Comparison of ENCODE assay signal across 8 mouse cellular contexts in the genomic region with DNA sequence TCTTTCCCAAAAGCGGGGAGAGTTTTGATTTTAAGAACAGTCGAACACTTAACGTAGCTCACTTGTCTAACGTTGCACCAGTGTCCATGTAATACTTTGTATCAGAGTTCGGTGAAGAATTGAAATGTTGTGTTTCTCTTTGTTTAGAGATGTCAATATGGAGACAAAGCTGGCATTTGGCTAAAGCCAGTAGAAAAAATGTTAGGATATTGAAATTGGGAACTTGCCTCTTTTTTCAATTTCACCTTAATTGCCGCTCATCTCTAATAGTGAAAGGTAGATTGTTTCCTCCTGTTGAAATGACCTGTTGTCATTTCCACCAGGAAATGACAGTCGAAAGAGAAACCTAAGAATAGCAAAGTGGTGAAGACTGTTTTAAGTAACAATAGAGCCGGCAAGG. TPM values are rescaled to one million over a fixed set of nuclear protein-coding genes. Genes with fewer than 3 reads are reported as not detected.
DNase-seq lines count a peak whose midpoint lies in the region; ATAC-seq and TF ChIP-seq lines count a peak whose summit lies in the region.

No protein-coding gene starts in this region.

- no peak for ATAC-seq in heart, embryonic 13.5 days (ENCODE audit: extremely low read depth, insufficient number of reproducible peaks, low FRiP score, low TSS enrichment)

- H3K4me1 ChIP-seq in heart, embryonic 13.5 days = peaks cover 20% of the 10 kb centered on the region
- no peaks in the 10 kb centered on the region for H3K4me1 ChIP-seq in ES-Bruce4 (ENCODE audit: control insufficient read depth, insufficient read depth, low read length)
- H3K4me1 ChIP-seq in hindbrain, embryonic 10.5 days (replicated peaks) = peaks cover 22% of the 10 kb centered on the region

- no peak for TF ChIP-seq EP300 in ES-Bruce4 (IDR thresholded peaks at IDR 0.05; ENCODE audit: insufficient read depth, low read depth, low read length)

- no peak for DNase-seq in heart, postnatal 25 days (ENCODE audit: low spot score)
- DNase-seq in hindbrain, embryonic 10.5 days (ENCODE audit: low spot score) = no peak
- no peak for DNase-seq in adrenal gland, postnatal 25 days
- DNase-seq in embryo, embryonic 10 days (ENCODE audit: low spot score) = no peak
- no peak for DNase-seq in ovary, adult 18-20 months (ENCODE audit: low spot score)

- peak overlapping the region; percentile 60; the same call in 1 of the 2 replicates for H3K27ac ChIP-seq in heart, embryonic 13.5 days (replicated peaks)
- no peak overlapping the region for H3K27ac ChIP-seq in ES-Bruce4 (ENCODE audit: insufficient read depth, low read length)
- peak overlapping the region; percentile 92 for H3K27ac ChIP-seq in hindbrain, embryonic 10.5 days
- peak overlapping the region; percentile 72; the same call in 1 of the 2 replicates for H3K27ac ChIP-seq in macrophage

- H3K4me3 ChIP-seq in heart, embryonic 13.5 days = peak overlapping the region; percentile 66
- H3K4me3 ChIP-seq in ES-Bruce4 (ENCODE audit: low read depth, low read length) (no peak overlapping the region; the same call in 1 of the 2 replicates), macrophage (ENCODE audit: inconsistent target) (peak overlapping the region; percentile 96)
- H3K4me3 ChIP-seq in hindbrain, embryonic 10.5 days = peak overlapping the region; percentile 85

- no peaks in the 10 kb centered on the region for H3K27me3 ChIP-seq in heart, embryonic 13.5 days (replicated peaks)
- H3K27me3 ChIP-seq in ES-Bruce4 (ENCODE audit: control insufficient read depth, insufficient read depth, low read length, poor library complexity, severe bottlenecking) = no peaks in the 10 kb centered on the region
- no peaks in the 10 kb centered on the region for H3K27me3 ChIP-seq in hindbrain, embryonic 10.5 days (ENCODE audit: insufficient read depth, poor library complexity, severe bottlenecking)

- H3K79me2 ChIP-seq in macrophage (ENCODE audit: inconsistent target) = peaks cover 24% of the 10 kb centered on the region

- WGBS in heart, embryonic 13.5 days = 54% methylated on average over 8 of the region's 8 CpGs
- WGBS in hindbrain, embryonic 10.5 days = 75% methylated on average over 8 of the region's 8 CpGs
- WGBS in macrophage (ENCODE audit: missing documents) = 41% methylated on average over 7 of the region's 8 CpGs

- H3K36me3 ChIP-seq in heart, embryonic 13.5 days = peaks cover 61% of the 10 kb centered on the region
- H3K36me3 ChIP-seq in ES-Bruce4 (ENCODE audit: control insufficient read depth, insufficient read depth, low read length, poor library complexity, severe bottlenecking) = peaks cover 18% of the 10 kb centered on the region
- peaks cover 64% of the 10 kb centered on the region for H3K36me3 ChIP-seq in hindbrain, embryonic 10.5 days
- peaks cover 13% of the 10 kb centered on the region; the same call in 1 of the 2 replicates for H3K36me3 ChIP-seq in macrophage (ENCODE audit: inconsistent target)

- intact Hi-C loops in heart, postnatal 25 days (cut with DNase I) = no loop called here

- H3K9me3 ChIP-seq in heart, embryonic 13.5 days = no peaks in the 10 kb centered on the region
- no peaks in the 10 kb centered on the region for H3K9me3 ChIP-seq in ES-Bruce4 (replicated peaks; ENCODE audit: control insufficient read depth, insufficient read depth, low read length, poor library complexity, severe bottlenecking)
- H3K9me3 ChIP-seq in hindbrain, embryonic 10.5 days = no peaks in the 10 kb centered on the region

- TF ChIP-seq CTCF in ES-Bruce4 (IDR thresholded peaks at IDR 0.05; ENCODE audit: low read depth, low read length) = no peak

- peak overlapping the region; percentile 90 for H3K4me2 ChIP-seq in heart, embryonic 13.5 days

- peak overlapping the region; percentile 84 for H3K9ac ChIP-seq in heart, embryonic 13.5 days
- peak overlapping the region; percentile 72 for H3K9ac ChIP-seq in ES-Bruce4 (ENCODE audit: low read depth, poor library complexity, severe bottlenecking)

- TF ChIP-seq POLR2A in ES-Bruce4 (IDR thresholded peaks at IDR 0.05; ENCODE audit: insufficient read depth, low read length) = no peak

RNA-seq across cellular contexts. Expression of gene Pfdn5, which starts 1.0 kb away (rescaled TPM):
- polyA plus RNA-seq in heart, embryonic 13.5 days (2015; fragmentation: Nextera tagmentation; extraction: Ambion mirVana) = 310 and 347 TPM in 2 replicates
- total RNA-seq in heart, postnatal 25 days (2021) = 100 to 1,000 TPM; 284 to 288 TPM
- 233 and 309 TPM in 2 replicates for polyA plus RNA-seq in ES-Bruce4 (2011; ENCODE audit: insufficient read depth, insufficient read length, low read depth, missing spikeins)
- 331 and 368 TPM in 2 replicates for polyA plus RNA-seq in hindbrain, embryonic 10.5 days (2016; fragmentation: Nextera tagmentation; extraction: Ambion mirVana)
- total RNA-seq in macrophage (2018; cell fraction: chromatin; rRNA removed) = 10 to 100 TPM; 18.0 to 66.8 (median 47.8) TPM
- total RNA-seq in macrophage (2018; cell fraction: cytosol; rRNA removed) = 100 to 1,000 TPM; 166 to 430 (median 223) TPM
- 10 to 100 TPM; 35.9 to 91.4 (median 60.9) TPM for total RNA-seq in macrophage (2018; cell fraction: nucleus; rRNA removed)
- polyA plus RNA-seq in macrophage (2018) = 258 to 355 TPM (median 355 TPM) in 3 replicates
- total RNA-seq in adrenal gland, postnatal 25 days (2021) = 379 TPM in 2 replicates

RNA-seq across cellular contexts. Expression of gene Myg1, which starts 4.6 kb away (rescaled TPM):
- 60.0 and 65.0 TPM in 2 replicates for polyA plus RNA-seq in heart, embryonic 13.5 days (2015; fragmentation: Nextera tagmentation; extraction: Ambion mirVana)
- total RNA-seq in heart, postnatal 25 days (2021) = 10 to 100 TPM; 21.3 to 23.1 TPM
- 38.6 and 48.8 TPM in 2 replicates for polyA plus RNA-seq in ES-Bruce4 (2011; ENCODE audit: insufficient read depth, insufficient read length, low read depth, missing spikeins)
- polyA plus RNA-seq in hindbrain, embryonic 10.5 days (2016; fragmentation: Nextera tagmentation; extraction: Ambion mirVana) = 119 and 120 TPM in 2 replicates
- 10 to 100 TPM in 25 of 26 experiments, 1 to 10 TPM in 1; 10.0 to 65.5 (median 29.2) TPM for total RNA-seq in macrophage (2018; cell fraction: chromatin; rRNA removed)
- 10 to 100 TPM; 13.4 to 27.8 (median 20.5) TPM for total RNA-seq in macrophage (2018; cell fraction: cytosol; rRNA removed)
- 10 to 100 TPM; 12.6 to 75.2 (median 23.6) TPM for total RNA-seq in macrophage (2018; cell fraction: nucleus; rRNA removed)
- polyA plus RNA-seq in macrophage (2018) = 15.1 to 28.2 TPM (median 21.0 TPM) in 3 replicates
- 72.4 and 77.8 TPM in 2 replicates for total RNA-seq in adrenal gland, postnatal 25 days (2021)

RNA-seq across cellular contexts. Expression of gene Aaas, which starts 23.7 kb away (rescaled TPM):
- 54.0 and 58.1 TPM in 2 replicates for polyA plus RNA-seq in heart, embryonic 13.5 days (2015; fragmentation: Nextera tagmentation; extraction: Ambion mirVana)
- total RNA-seq in heart, postnatal 25 days (2021) = 10 to 100 TPM; 10.2 to 11.2 TPM
- polyA plus RNA-seq in ES-Bruce4 (2011; ENCODE audit: insufficient read depth, insufficient read length, low read depth, missing spikeins) (196 and 252 TPM in 2 replicates), macrophage (2018) (10.7 to 28.2 TPM (median 18.0 TPM) in 3 replicates)
- 102 and 122 TPM in 2 replicates for polyA plus RNA-seq in hindbrain, embryonic 10.5 days (2016; fragmentation: Nextera tagmentation; extraction: Ambion mirVana)
- 10 to 100 TPM in 21 of 26 experiments, 1 to 10 TPM in 5; 4.7 to 41.4 (median 27.0) TPM for total RNA-seq in macrophage (2018; cell fraction: chromatin; rRNA removed)
- total RNA-seq in macrophage (2018; cell fraction: cytosol; rRNA removed) = 10 to 100 TPM in 25 of 26 experiments, 1 to 10 TPM in 1; 9.7 to 17.1 (median 12.3) TPM
- 10 to 100 TPM in 17 of 26 experiments, 1 to 10 TPM in 9; 4.8 to 29.8 (median 16.8) TPM for total RNA-seq in macrophage (2018; cell fraction: nucleus; rRNA removed)
- total RNA-seq in adrenal gland, postnatal 25 days (2021) = 14.4 and 24.0 TPM in 2 replicates

RNA-seq across cellular contexts. Expression of gene Espl1, which starts 30.8 kb away (rescaled TPM):
- polyA plus RNA-seq in heart, embryonic 13.5 days (2015; fragmentation: Nextera tagmentation; extraction: Ambion mirVana) = 18.9 and 19.3 TPM in 2 replicates
- 1 to 10 TPM in 1 of 2 experiments, under 1 TPM in 1; 0.65 to 1.9 TPM for total RNA-seq in heart, postnatal 25 days (2021)
- polyA plus RNA-seq in ES-Bruce4 (2011; ENCODE audit: insufficient read depth, insufficient read length, low read depth, missing spikeins) = 68.7 and 71.7 TPM in 2 replicates
- polyA plus RNA-seq in hindbrain, embryonic 10.5 days (2016; fragmentation: Nextera tagmentation; extraction: Ambion mirVana) = 42.6 and 52.2 TPM in 2 replicates
- 10 to 100 TPM in 9 of 26 experiments, 1 to 10 TPM in 17; 1.8 to 32.0 (median 8.2) TPM for total RNA-seq in macrophage (2018; cell fraction: chromatin; rRNA removed)
- total RNA-seq in macrophage (2018; cell fraction: cytosol; rRNA removed) = 1 to 10 TPM in 24 of 26 experiments, under 1 TPM in 2; 0.81 to 8.2 (median 3.1) TPM
- 10 to 100 TPM in 3 of 26 experiments, 1 to 10 TPM in 23; 1.3 to 19.0 (median 5.7) TPM for total RNA-seq in macrophage (2018; cell fraction: nucleus; rRNA removed)
- polyA plus RNA-seq in macrophage (2018) = 1.0 to 5.7 TPM (median 3.5 TPM) in 3 replicates
- total RNA-seq in adrenal gland, postnatal 25 days (2021) = 4.1 and 6.3 TPM in 2 replicates

RNA-seq across cellular contexts. Expression of gene Sp7, which starts 40.1 kb away (rescaled TPM):
- polyA plus RNA-seq in heart, embryonic 13.5 days (2015; fragmentation: Nextera tagmentation; extraction: Ambion mirVana) = 0.16 and 0.19 TPM in 2 replicates
- total RNA-seq in heart, postnatal 25 days (2021) = not detected
- polyA plus RNA-seq in ES-Bruce4 (2011; ENCODE audit: insufficient read depth, insufficient read length, low read depth, missing spikeins) (not detected in 2 replicates), macrophage (2018) (not detected in 3 replicates)
- polyA plus RNA-seq in hindbrain, embryonic 10.5 days (2016; fragmentation: Nextera tagmentation; extraction: Ambion mirVana) = 1.0 and 1.2 TPM in 2 replicates
- total RNA-seq in macrophage (2018; cell fraction: chromatin; rRNA removed) = not detected
- total RNA-seq in macrophage (2018; cell fraction: cytosol; rRNA removed) = not detected
- not detected for total RNA-seq in macrophage (2018; cell fraction: nucleus; rRNA removed)
- total RNA-seq in adrenal gland, postnatal 25 days (2021) = 0.15 TPM in 1 of 2 replicates, not detected in the other
